Mouse (Mus musculus): ENCODE measurements at regions not wholly inside any gene's neighbourhood (a gene's known extent, or its start where the extent isn't known, plus 50 kb on each side); places are given as distances from the start of the nearest gene placed in this dataset.

DNA sequence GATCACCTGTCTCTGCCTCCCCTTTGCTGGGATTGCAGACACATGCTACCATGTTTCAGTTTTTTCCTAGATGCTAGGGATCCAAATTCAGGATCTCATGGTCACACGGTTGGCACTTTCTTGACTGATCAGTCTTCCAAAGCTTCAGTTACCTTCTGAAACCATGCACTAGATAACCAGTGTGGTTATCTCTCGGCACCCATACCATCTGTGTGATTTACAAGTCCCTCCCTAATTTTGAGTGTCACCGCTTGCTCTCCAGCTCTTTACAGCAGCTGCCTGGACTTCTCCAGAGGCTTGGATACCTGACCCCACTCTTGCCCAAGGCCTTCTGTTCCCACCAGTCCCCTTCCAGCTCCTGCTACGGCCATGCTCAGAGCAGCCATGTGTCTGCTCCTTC lies 130.6 kb upstream of the Nfe2l3 start:
- DNase-seq: no peak

- DNase-seq: no peak
These were observed 130.2 kb upstream of the Nfe2l3 start for GRCm38 (mm10) chr6:51302240-51302639.

DNA sequence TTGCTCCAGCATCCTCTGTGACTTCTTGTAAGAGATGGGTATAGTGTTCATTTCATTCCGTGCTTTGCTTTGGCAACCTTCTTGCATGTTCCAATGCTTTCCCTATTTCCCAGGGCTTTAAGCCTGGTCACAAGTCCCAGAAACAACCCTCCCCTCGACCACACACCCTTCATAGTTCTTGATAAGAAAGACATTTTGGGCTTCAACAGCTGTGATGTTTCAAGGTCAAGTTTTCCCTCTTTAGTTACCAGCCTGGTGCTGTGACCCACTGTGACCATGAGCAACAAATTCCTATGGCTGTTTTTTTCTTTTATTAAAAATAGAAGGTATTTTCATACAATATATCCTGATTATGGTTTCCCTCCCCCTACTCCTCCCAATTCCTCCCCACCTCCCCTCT lies 114.1 kb upstream of the Nfe2l3 start:
- no peak for DNase-seq

GRCm38 (mm10) chr6:51320019-51320418 lies 112.5 kb upstream of the Nfe2l3 start:
- no peak for DNase-seq

DNA sequence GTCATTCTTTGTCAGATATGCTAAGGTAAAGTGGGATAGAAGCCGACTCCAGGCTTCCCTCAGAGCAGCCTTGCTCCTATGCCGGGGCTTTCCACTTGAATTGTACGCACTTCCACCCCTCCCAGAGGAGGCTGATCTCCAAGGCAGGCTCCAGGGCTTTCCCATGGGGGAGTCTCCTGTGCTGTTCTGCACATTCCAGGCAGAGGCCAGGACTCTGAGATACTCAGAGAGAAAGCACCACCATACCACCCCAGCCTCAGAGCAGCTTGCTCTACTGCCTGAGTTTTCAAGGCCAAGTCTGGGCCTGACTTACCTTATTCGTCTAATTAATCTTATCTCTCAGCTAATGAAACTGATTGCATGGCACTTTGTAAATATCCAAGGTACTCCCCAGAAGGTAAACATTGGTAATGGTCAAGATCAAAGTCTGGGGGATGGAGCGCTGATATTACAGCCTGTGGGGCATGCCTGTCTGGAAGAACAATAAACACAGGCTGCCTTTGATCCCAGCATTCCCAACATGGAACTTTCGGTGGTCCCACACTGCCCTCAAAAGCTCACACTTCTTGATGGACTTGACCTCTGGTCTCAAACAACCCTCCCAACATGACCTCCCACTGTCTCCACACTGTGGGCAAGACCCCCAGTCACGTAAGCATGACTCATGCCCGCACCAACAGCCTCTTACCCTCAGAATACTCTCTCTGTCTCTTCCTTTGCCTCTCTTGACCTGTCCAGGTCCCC lies 111.6 kb upstream of the Nfe2l3 start:
- no peak for DNase-seq

DNA sequence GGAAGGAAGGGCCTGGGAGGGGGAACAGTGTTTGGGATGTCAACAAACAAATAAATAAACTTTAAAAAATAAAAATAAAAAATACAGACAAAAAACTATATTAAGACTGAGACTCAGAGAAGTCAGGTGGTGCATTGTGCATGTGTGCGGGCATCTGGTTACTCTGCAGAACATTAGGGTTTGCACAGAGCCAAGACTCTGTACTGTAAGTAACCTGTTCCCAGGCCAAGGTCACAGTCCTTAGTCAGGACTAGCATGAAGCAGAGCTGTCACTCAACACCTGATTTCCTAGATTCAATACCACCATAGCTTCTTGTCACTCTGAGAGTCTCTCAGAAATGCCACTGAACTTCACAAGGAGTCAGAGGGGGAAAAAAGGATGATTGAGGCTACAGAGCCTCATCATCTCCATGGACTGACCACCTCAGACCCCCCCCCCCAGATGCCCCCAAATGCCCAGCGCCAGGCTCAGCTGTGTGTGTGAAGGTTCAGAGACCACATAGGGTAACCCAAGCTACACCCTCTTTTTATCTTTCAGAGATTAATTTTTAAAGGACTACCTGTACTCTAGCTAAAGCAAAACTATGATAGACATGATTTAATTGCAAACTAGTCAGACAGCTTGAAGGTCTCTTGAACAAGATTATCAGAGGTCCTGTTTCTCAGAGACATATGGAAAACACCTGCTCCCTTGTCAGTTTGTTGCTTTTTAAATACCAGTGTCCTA lies 106.2 kb upstream of the Nfe2l3 start:
- DNase-seq: no peak

DNA sequence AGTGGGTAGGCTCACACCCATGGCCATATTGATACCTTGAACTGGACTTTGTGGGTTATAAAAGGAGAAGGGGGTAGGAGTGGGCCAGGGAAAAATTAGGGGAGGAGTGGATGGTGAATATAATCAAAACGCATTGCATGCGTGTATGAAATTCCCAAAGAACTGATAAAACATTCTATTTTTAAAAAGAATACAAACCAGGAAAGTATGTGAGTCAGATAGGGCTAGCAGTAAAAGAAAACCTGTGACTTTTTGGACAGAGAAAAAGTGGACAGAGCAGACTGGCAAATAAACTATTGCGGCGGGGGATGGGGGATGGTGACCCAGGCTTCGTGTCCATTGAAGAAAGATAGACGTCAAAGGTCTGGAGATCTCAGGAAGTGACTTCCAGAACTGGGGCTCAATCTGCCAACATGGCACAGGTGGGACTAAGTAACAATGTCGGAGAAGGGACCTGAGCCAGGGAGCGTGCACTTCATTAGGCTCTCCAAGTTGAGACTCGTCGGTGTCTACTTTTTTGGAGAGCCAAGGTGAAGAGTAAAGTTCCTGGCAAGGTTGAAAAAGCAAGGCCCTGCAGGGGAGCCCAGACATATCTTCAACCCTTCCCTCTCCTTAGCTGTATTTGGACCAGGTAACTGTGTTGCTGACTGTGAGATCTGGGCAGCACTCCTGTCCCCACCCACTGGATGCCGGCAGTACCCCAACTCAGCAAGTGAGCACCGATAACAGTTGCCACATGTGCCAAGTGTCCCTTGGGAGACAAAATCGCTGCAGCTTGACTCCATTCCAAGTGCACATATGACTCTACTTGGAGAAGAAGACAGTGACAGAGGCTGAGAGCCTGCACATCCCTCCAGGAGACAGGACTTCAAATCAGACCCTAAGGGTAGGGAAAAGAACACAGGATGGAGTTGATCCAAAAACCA lies 103.1 kb upstream of the Nfe2l3 start:
- DNase-seq: no peak

DNA sequence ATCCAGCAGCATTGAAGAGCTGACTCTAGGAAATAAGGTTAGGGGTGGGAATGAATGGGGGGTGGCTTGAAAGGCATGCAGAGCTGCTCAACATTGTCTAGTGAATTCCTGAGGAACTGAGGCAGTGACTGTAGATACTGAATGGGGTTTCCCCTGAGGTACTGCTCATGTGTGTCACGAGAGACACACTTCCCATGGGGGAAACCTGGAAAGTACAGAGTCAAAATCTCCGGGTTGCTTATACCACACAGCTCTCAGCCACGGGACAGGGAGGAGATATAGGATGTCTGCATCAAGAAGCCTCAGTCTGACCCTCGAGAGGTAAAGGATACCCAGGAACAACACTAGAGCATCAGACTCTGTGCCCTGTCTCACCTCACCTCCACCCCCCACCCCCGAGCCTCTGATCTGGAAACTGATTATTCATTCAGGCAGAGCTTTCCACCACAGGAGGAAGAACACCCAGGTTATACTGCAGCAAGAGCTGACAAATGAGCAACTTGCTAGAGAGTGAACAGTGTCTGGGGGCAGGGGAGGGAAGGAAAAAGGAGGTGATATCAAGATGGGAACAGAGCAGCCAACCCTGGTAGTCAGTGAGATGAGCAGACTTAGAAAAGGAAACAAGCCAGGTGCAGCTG lies 102.3 kb upstream of the Nfe2l3 start:
- no peak for DNase-seq

DNA sequence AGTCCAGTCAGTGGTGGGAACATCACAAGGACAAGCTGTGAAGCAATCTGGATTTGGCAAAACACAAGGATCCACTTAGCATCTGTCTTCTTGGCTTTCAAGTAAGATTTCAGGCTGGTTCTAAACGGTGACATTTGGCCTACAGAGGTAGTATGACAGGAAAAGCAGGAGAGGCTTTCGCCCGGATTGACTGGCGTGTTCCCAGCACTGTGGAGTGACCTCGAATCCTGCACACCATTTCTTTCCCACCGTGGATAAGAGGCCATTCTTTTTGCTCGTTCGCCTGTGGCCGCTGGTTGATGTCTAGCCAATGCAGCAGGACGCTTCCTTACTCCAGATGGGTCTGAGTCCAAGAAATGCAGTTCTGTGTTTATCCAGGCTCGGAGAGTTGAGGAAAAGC lies 99.6 kb upstream of the Nfe2l3 start:
- no peak for DNase-seq

GRCm38 (mm10) chr6:51333722-51334360 lies 98.6 kb upstream of the Nfe2l3 start:
- no peak for DNase-seq

DNA sequence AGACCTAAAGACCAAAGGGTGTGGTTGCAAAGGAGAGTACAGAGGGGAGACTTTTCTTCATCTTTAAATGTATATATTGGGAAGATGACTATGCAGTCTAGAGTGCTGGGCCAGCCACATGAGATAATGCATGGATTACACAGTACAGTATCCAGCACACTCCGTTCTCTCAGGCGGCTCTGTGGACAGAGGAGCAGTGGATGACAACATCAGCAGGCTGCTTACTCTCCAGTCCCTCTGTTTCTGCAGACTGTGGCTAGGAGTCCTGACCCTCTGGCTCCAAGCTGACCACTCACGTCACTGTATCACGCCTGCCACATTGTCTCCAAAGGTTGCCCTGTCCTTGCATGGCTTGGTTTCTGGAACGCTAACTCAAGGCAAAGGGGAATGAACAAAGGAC lies 97.2 kb upstream of the Nfe2l3 start:
- DNase-seq: no peak

- no peak for DNase-seq
These were observed 93.2 kb upstream of the Nfe2l3 start for GRCm38 (mm10) chr6:51339301-51339700.

DNA sequence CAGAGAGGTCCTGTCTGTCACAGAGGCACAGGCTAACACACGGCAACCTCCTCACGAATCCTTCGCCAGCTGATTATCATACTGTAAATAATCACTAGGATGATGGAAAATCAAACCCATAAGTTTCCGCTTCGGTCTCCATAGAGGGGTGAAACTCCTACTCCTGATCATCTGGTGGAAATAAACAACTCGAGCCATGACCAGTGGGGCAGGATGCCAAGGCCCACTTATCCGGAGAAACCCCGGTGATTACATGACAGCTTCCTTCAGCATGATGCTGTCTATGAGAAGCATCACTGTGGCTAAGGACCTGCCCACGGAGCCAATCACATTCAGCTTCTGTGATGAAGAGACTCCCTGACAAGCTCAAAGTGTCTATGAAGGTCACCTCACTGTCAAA lies 84.7 kb upstream of the Nfe2l3 start:
- no peak for DNase-seq

DNA sequence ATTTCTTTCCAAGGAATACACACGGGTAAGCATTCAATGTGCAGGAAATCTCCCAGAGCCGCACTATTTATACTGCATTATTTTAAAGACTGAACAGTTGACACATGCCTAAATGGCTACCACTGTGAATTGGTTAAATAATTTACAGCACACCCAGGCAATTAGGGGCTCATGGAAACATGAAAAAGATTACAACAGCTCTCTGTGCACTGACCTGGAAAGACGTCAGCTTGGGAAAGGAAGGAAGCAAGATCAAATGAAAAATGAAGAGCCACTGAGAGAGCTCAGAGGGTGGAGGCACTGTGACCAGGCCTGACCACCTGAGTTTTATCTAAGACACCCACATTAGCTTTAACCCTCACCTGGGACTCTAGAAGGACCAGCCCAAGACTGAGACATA lies 82.7 kb upstream of the Nfe2l3 start:
- DNase-seq: no peak

DNA sequence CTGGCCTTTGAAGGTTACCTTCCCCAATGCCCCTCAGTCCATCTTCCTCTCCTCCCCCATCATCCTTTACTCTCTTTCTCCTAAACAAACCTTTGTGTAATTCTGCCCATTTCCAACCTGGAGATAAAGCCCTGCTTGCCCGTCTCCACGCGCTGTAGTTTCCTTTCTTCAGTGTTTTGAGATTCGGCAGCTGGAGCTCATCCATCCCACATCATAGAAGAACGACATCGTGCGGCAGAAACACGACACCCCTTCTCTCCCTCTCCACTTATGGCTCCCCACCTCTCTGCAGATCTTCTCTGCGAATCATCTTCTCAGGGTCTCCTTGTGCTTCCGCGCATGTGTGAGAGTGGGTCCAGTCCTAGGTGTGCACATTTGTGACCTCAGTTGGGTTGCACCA lies 77.4 kb upstream of the Nfe2l3 start:
- DNase-seq: no peak

DNA sequence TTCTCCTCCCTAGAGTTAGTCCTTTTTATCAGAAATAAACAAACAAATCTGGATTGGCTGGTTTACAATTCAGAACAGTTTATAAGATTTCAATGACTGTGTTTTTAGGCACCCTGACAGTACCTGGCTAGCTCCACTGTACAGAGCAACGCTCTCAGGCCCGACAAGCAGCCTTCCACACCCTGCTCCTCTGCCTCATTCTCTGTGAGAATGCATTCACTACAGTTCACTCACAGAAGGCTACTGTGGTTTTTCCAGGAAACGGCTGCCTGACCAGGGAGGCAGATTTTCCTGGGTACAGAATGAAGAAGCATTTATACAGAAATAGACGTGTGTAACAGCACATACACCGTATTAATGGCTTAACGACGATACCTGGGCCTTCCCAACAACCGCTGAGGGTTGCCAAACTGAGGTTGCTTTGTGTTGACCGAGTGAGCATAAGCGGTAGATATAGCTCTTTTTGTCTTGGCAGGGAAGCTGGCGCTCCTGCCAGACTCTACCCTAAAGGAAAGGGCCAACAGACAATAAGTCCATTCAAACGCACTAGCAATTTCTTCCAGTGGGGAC lies 70.8 kb upstream of the Nfe2l3 start:
- DNase-seq: no peak

- peak; percentile 94 for DNase-seq
These were observed 69.8 kb upstream of the Nfe2l3 start for GRCm38 (mm10) chr6:51362475-51363226.

- DNase-seq: no peak
These were observed 67.7 kb upstream of the Nfe2l3 start for GRCm38 (mm10) chr6:51364776-51365175.

- no peak for DNase-seq
These were observed 62.7 kb upstream of the Nfe2l3 start for GRCm38 (mm10) chr6:51369771-51370170.

- no peak for DNase-seq
These were observed 60.1 kb upstream of the Nfe2l3 start for GRCm38 (mm10) chr6:51372357-51372756.

- peak; percentile 31 for DNase-seq
These were observed 54.0 kb upstream of the Nfe2l3 start for GRCm38 (mm10) chr6:51378436-51378835.

Data from thymus, postnatal 14 days (tissue).